Mouse (Mus musculus) MEL-GATA-1-ER (cell line): ENCODE results near the gene Mlx.

Experiments used
- DNase-seq: peaks from one replicate; pipeline ENCODE4 v3.0.0-alpha.2; 2012; ENCODE audit warnings: low read depth; ENCODE audit errors: extremely low read depth

The Mlx gene

GRCm38 (mm10) chr11:101065002-101065401 lies 22.1 kb upstream of the Mlx start:
- DNase-seq: no peak

- DNase-seq: peak; percentile 54
Measured at GRCm38 (mm10) chr11:101066549-101067412, 20.3 kb upstream of the Mlx start.

GRCm38 (mm10) chr11:101069391-101070188 lies 17.5 kb upstream of the Mlx start, which contains the start of gene Naglu:
Gene Naglu, plus strand, starts transcription at chr11:101070012.
- DNase-seq: no peak

GRCm38 (mm10) chr11:101070189-101070527 lies 16.9 kb upstream of the Mlx start:
- DNase-seq: no peak

GRCm38 (mm10) chr11:101070987-101071386 lies 16.1 kb upstream of the Mlx start:
- DNase-seq: no peak

GRCm38 (mm10) chr11:101071810-101072428 lies 15.2 kb upstream of the Mlx start:
- no peak for DNase-seq

GRCm38 (mm10) chr11:101078121-101078520 lies 9.0 kb upstream of the Mlx start, which contains the start of gene Hsd17b1:
Gene Hsd17b1, plus strand, starts transcription at chr11:101078411.
- DNase-seq: no peak

GRCm38 (mm10) chr11:101079746-101080145 lies 7.3 kb upstream of the Mlx start:
- DNase-seq: no peak

GRCm38 (mm10) chr11:101080421-101080820 lies 6.7 kb upstream of the Mlx start:
- DNase-seq: no peak

- no peak for DNase-seq
Measured at GRCm38 (mm10) chr11:101081659-101082058, 5.4 kb upstream of the Mlx start.

- DNase-seq: peak; percentile 82
Measured at GRCm38 (mm10) chr11:101082208-101083082, 4.6 kb upstream of the Mlx start, which contains the start of gene Coasy. Gene Coasy, plus strand, starts transcription at chr11:101082565.

GRCm38 (mm10) chr11:101083083-101083697 lies 3.9 kb upstream of the Mlx start:
- no peak for DNase-seq

GRCm38 (mm10) chr11:101084246-101084645 lies 2.8 kb upstream of the Mlx start:
- DNase-seq: no peak

- no peak for DNase-seq
Measured at GRCm38 (mm10) chr11:101084811-101085210, 2.3 kb upstream of the Mlx start.

- DNase-seq: no peak
Measured at GRCm38 (mm10) chr11:101085617-101086322, 1.3 kb upstream of the Mlx start.

GRCm38 (mm10) chr11:101086323-101086674 lies 778 bp upstream of the Mlx start:
- no peak for DNase-seq

- DNase-seq: no peak
Measured at GRCm38 (mm10) chr11:101087682-101088055, 592 bp downstream of the Mlx start.

GRCm38 (mm10) chr11:101089931-101090330 lies 2.9 kb downstream of the Mlx start:
- DNase-seq: no peak

- DNase-seq: no peak
Measured at GRCm38 (mm10) chr11:101094930-101095313, 7.8 kb downstream of the Mlx start.
